Mouse (Mus musculus) embryonic fibroblast, embryonic 13.5 days (primary cell): ENCODE measurements around the gene Timm22. TPM values are rescaled to one million over a fixed set of nuclear protein-coding genes. Genes with fewer than 3 reads are reported as not detected.

Experiments
- H3K27ac ChIP-seq: 2 replicates; pipeline ENCODE4 v1.5.1; 2012; ENCODE audit warnings: low read length, control low read depth, inconsistent platforms; ENCODE audit not compliant: insufficient read depth
- H3K4me1 ChIP-seq: 2 replicates; pipeline ENCODE4 v1.6.1; 2011; ENCODE audit warnings: low read length; ENCODE audit not compliant: control insufficient read depth, insufficient read depth
- H3K4me3 ChIP-seq: 2 replicates; pipeline ENCODE4 v1.5.1; 2011; ENCODE audit warnings: mild to moderate bottlenecking, control low read depth, low read length; ENCODE audit not compliant: insufficient read depth
- CTCF ChIP-seq: IDR thresholded peaks from 2 replicates; pipeline ENCODE4 v1.5.1; 2011; ENCODE audit warnings: mild to moderate bottlenecking, control low read depth, low read length, moderate library complexity, borderline replicate concordance; ENCODE audit not compliant: insufficient read depth
- POLR2A ChIP-seq: IDR thresholded peaks from 2 replicates; pipeline ENCODE4 v1.6.1; 2011; ENCODE audit warnings: low read depth, mild to moderate bottlenecking, control low read depth, low read length, moderate library complexity
- polyA plus RNA-seq: library from polyadenylated mRNA; stranded (reverse); fragments of >200 nt; gene quantifications from 2 replicates; pipeline ENCODE4 v1.2.4, GENCODE M21; 2011; ENCODE audit warnings: low read depth; ENCODE audit not compliant: missing spikeins, insufficient read length

The Timm22 gene
- polyA plus RNA-seq, 1 experiment = 28.2 TPM

DNA sequence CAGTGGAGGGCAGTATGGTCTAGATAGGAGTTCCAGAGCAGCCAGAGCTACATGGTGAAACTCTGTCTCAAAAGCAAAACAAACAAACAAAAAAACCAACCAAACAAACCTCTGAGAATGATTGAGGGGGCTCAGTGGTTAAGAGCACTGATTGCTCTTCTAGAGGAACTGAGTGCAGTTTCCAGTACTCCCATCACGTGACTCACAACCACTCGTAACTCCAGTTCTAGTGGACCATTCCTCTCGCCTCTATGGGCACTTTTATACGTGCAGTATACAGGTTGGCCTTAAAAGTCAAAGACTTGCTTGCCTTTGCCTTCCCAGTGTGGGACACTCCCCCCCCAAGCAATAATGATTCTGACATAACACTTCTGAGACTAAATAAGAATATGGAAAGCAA is 1.6 kb upstream of the Timm22 start:
- H3K27ac ChIP-seq = no peak overlapping the region
- H3K4me1 ChIP-seq = peaks cover 2% of the 10 kb centered on the region; the same call in 1 of the 2 replicates
- no peak overlapping the region for H3K4me3 ChIP-seq
- TF ChIP-seq POLR2A (no peak), CTCF (no peak)

DNA sequence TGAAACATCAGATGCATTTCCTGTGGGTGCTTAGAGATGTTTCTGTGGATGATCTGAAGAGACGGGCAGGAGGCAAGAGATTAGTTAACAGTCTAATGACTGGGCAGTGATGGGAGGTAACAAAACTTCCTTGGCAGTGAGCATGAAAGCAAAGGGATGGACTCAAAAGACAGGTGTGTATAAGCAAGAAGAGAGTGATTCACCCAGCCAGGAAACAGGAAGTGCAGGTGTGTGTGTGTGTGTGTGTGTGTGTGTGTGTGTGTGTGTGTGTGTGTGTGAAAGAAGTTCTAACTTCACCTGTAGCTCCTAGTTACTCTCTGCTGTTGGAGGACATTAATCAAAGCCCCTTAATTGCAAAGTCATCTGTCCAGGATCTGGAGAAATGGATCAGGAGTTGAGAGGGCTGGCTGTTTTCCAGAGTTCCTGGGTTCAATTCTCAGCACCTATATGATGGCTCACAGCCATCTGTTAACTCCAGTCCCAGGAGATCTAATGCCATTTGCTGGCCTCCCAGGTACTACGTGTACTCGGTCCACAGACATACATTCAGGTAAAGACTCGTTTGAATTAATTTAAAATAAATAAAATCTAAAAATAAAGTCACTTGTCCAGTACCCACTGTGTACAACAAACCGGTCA is 1.0 kb upstream of the Timm22 start:
- H3K4me3 ChIP-seq = no peak overlapping the region
- TF ChIP-seq CTCF = no peak
- H3K27ac ChIP-seq = no peak overlapping the region
- H3K4me1 ChIP-seq = no peaks in the 10 kb centered on the region

DNA sequence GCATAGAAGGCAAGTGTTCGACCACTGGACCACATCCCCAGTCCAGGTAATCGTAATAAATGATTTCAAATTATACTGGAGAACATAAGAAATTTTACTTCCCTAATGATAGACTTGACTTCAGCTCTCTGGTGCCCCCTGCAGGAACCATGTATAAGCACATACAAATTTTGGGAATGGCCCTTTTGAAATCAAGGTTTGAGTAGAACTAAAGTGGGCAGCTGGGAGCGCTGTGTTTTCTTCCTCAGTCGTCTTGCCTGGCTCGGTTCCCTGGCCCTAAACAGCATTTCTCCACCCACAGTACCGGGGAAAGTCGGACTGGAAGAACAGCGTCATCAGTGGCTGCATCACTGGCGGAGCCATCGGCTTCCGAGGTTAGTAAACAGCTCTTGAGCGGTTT is 4.1 kb downstream of the Timm22 start:
- TF ChIP-seq CTCF (no peak), POLR2A (no peak)
- H3K27ac ChIP-seq = no peak overlapping the region
- H3K4me1 ChIP-seq = peaks cover 3% of the 10 kb centered on the region; the same call in 1 of the 2 replicates
- no peak overlapping the region for H3K4me3 ChIP-seq

DNA sequence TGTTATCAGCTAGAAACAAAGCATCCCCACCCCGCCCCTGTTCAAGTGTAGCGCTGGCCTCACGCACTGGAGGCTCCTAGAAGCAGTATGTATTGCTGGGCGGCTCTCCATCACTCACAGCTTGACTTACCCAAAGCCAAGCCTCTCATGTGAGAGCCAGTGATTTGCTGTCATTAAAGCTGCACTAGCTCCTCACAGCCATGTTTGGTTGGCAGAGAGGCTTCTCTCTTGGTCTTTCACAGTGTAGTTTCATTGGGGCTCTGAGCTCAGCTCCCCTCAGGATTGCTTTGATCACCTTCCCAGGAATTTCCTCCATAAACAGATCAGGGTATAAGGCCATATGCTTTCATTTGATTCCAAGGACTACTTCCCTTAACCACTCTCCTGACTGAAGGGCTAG is 6.5 kb downstream of the Timm22 start:
- H3K27ac ChIP-seq = no peak overlapping the region
- no peak for TF ChIP-seq CTCF
- no peak for TF ChIP-seq POLR2A
- H3K4me1 ChIP-seq = peaks cover 8% of the 10 kb centered on the region; the same call in 1 of the 2 replicates
- H3K4me3 ChIP-seq = no peak overlapping the region

DNA sequence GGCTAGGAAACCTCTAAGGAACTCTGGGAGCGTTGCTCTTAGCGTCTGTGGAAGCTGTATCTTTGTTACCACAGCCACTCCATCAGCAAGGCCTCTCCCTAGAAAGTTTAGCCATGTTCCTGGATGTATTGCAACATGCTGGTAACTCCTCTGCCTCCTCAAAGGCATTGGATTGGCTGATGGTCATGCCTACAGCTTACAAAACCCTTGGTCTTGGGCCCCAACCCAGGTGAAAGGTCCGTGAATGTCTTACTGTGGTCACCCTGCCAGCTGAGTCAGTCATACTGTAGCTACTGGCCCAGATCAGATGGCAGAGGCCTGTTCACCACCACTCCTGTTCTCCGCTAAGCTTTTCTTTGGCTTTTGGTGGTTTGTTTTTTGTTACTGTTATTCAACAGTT is 8.2 kb downstream of the Timm22 start:
- Histone ChIP-seq H3K4me3 (no peak overlapping the region), H3K4me1 (peaks cover 8% of the 10 kb centered on the region; the same call in 1 of the 2 replicates), H3K27ac (no peak overlapping the region)
- TF ChIP-seq POLR2A (no peak), CTCF (no peak)

DNA sequence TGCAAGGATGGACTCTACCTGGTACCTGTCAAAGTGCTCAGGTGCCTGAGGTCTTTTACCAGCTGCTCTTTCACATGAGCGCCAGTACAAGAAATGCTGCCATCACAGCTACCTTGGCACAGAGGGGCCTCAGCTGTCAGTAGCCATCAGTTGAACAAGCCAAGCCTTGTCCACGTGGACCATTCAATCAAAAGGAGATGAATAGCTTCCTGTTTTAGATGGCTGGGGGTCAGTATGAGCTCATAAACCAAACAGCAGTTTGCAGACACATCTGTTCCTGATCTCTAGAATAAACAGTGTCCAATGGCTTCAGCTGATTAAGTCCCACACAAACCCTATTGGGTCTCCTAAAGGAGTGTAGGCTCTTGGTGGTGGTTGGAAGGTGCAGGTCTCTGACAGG is 9.2 kb downstream of the Timm22 start:
- Histone ChIP-seq H3K27ac (no peak overlapping the region), H3K4me3 (no peak overlapping the region), H3K4me1 (peaks cover 8% of the 10 kb centered on the region; the same call in 1 of the 2 replicates)
- no peak for TF ChIP-seq CTCF

DNA sequence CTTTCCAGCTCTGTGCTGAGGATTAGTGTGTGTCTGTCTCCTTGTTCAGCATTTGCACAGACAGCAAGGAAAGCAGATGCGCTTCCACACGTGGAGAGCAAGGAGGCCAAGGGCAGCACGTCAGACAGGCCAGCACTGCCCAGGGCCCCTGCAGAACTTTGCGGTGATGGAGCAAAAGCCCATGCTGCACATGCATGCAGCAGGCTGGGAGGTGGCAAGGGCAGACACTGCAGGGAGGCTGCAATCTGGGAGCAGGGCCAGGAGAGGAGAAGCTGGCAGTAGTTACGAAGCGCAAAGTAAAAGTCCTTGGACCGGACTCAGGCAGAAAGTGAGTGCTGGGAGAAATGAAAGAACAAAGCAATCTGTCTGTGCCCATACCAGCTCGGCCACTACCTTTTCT is 11.7 kb downstream of the Timm22 start:
- no peak overlapping the region for H3K27ac ChIP-seq
- TF ChIP-seq CTCF = no peak
- no peak for TF ChIP-seq POLR2A

DNA sequence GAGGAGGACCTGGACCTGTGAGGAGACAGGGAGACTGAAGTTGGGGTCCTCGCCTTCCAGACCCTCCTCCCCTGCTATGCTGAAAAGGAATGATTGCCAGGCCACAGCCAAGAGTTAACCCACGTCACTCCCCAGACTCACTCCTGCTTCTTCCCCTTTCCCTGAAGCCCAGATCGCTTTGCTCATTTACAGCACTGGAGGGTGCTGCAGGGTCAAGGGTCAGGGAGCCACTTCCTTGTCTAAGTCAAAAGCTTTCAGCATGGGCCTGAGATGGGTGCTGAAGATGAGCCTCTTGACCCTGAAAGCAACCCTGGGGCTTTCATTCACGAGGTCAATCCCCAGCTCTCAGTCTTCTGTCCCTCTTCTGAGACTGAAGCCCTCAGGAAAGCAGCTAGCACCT is 12.4 kb downstream of the Timm22 start:
- peaks cover 8% of the 10 kb centered on the region; the same call in 1 of the 2 replicates for H3K4me1 ChIP-seq
- TF ChIP-seq CTCF = no peak

More for the DNA sequence above, 11.7 kb downstream of the Timm22 start:
- Histone ChIP-seq H3K4me1 (peaks cover 8% of the 10 kb centered on the region; the same call in 1 of the 2 replicates), H3K4me3 (no peak overlapping the region)

DNA sequence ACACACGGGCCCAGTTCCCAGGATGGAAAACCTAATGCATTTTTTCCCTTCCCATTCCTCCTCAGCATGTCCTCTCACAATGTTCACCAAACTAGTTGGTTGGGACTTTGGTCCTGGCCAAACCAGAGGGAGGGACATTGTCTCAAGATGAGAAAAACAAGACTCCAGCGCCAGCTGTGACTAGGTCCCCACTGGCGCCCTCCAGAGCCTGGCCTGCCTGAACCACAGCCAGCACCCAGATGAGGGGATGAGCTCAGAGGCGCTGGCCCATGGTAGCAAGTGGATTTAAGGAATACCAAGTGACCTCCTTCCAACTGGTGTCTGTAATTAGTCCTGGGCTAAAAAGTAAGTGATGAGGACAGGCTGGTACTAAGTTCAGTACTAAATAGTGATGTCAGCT is 14.1 kb downstream of the Timm22 start:
- Histone ChIP-seq H3K4me3 (no peak overlapping the region), H3K4me1 (peaks cover 5% of the 10 kb centered on the region), H3K27ac (no peak overlapping the region)
- TF ChIP-seq POLR2A (no peak), CTCF (no peak)

More for the DNA sequence above, 12.4 kb downstream of the Timm22 start:
- no peak overlapping the region for H3K4me3 ChIP-seq
- no peak overlapping the region for H3K27ac ChIP-seq

DNA sequence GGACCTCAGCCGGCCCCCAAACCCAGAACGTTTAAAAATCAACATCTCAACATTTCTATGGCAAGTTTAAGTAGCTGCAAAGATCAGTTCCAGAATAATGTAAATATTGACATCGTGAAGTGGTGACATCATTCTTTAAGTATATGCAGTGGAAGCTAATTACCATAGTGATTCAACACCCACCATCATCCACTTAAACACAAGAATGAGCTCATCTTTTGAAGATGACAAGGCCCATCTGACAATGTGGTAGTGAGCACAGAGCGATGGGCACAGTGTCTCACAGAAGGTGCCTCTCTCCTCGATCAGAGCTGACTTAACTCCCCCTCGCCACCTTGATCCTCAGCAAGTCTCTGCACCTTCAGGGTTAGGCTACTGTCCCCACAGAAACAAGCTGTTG is 19.0 kb downstream of the Timm22 start:
- TF ChIP-seq CTCF = no peak
- no peak for TF ChIP-seq POLR2A
- Histone ChIP-seq H3K27ac (no peak overlapping the region), H3K4me3 (no peak overlapping the region), H3K4me1 (no peaks in the 10 kb centered on the region; the same call in 1 of the 2 replicates)
